Mouse (Mus musculus): ENCODE results near the gene Tada2a. TPM values are rescaled to one million over a fixed set of nuclear protein-coding genes. Genes with fewer than 3 reads are reported as not detected.

The Tada2a gene
- polyA plus RNA-seq, 1 experiment from 2014 or later, result 32.7 TPM

DNA sequence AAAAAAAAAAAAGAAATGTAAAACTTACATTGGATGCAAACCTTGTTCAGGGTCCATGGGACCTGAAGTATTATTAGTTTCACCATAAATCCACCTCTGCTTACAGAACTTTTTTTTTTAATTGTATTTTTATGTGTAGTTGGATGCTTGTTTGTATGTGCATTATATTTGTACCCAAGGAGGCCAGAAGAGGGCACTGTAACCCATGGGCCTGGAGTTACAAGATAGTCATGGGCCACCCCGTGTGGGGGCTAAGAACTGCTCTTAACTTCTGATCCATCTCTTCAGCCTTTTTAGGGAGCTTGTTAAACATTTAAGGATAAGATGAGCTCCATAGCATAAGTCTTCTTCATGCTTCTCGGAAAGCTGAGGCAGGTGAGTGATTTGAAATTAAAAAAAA, 21.5 kb upstream of the Tada2a start:
- Histone ChIP-seq H3K4me2 (replicated peaks; ENCODE audit: low read depth, low read length) (no peak overlapping the region), H3K27ac (ENCODE audit: low read depth, low read length) (no peak overlapping the region), H3K27me3 (ENCODE audit: control insufficient read depth, insufficient read depth, low read length) (no peaks in the 10 kb centered on the region), H3K9me3 (ENCODE audit: control insufficient read depth, low read length) (no peaks in the 10 kb centered on the region), H3K4me1 (replicated peaks; ENCODE audit: control insufficient read depth, insufficient read depth, low read length) (no peaks in the 10 kb centered on the region), H3K9ac (ENCODE audit: low read depth, low read length) (no peak overlapping the region), H3K36me3 (ENCODE audit: control insufficient read depth, insufficient read depth, low read length) (no peaks in the 10 kb centered on the region), H3K4me3 (ENCODE audit: low read depth, low read length) (no peak overlapping the region)
- DNase-seq (ENCODE audit: low spot score) (peak; percentile 10), ATAC-seq (ENCODE audit: low FRiP score) (no peak)
- 61% methylated on average over 2 of the region's 2 CpGs for WGBS

DNA sequence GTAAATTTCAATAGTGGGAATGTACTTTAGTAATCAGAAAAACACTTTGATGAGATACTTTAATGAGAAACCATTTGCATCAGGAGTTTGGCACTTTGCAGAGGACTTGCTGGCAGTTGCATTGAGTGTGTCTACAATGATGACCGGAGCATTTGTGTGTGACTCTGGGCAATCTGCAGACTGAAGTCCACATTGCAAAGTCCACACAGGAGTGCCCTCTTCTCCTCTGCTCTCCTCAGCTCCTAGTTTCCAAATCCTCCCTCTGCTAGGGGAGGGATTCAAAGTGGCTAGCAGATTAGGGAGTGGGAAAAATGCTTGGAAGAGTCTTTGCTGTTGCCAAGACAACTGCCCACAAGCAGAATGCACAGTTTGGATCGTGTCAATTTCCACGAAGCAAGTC, 16.7 kb upstream of the Tada2a start:
- H3K9ac ChIP-seq (ENCODE audit: low read depth, low read length), result no peak overlapping the region
- no peaks in the 10 kb centered on the region for H3K9me3 ChIP-seq (ENCODE audit: control insufficient read depth, low read length)
- H3K36me3 ChIP-seq (ENCODE audit: control insufficient read depth, insufficient read depth, low read length), result no peaks in the 10 kb centered on the region
- H3K27ac ChIP-seq (ENCODE audit: low read depth, low read length), result no peak overlapping the region
- DNase-seq (ENCODE audit: low spot score) (no peak), ATAC-seq (ENCODE audit: low FRiP score) (no peak)
- H3K27me3 ChIP-seq (ENCODE audit: control insufficient read depth, insufficient read depth, low read length), result no peaks in the 10 kb centered on the region
- WGBS, result 61% methylated on average over 3 of the region's 3 CpGs
- no peak overlapping the region for H3K4me3 ChIP-seq (ENCODE audit: low read depth, low read length)
- H3K4me1 ChIP-seq (replicated peaks; ENCODE audit: control insufficient read depth, insufficient read depth, low read length), result no peaks in the 10 kb centered on the region
- H3K4me2 ChIP-seq (replicated peaks; ENCODE audit: low read depth, low read length), result no peak overlapping the region

DNA sequence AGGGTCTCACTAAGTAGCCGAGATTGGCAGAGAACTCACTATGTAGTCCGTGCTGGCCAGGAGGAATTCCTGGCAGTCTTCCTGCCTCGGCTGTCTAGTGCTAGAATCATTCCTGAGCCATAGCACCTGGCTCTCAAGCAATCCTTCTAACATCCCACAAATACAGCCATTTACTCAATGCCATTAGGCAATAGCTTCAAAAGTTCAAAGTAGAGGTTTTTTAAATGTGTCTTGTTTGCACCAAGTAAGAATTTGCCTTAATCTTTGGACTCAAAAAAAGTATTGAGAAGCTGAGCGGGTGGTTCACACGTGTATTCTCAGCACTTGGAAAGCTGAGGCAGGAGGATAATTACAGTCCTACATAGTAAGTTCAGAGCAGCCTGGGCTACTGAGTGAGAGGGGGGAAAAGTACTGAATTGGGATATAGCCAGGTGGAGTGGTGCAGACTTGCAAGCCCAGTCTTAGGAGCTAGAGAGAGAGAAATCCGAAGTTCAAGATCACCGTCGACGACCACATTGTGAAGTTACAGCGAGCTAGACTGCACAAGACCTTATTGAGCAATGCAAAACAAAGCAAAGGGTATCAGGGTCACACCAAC, 15.9 kb upstream of the Tada2a start:
- H3K9ac ChIP-seq (ENCODE audit: low read depth, low read length), result no peak overlapping the region
- H3K36me3 ChIP-seq (ENCODE audit: control insufficient read depth, insufficient read depth, low read length), result no peaks in the 10 kb centered on the region
- ATAC-seq (ENCODE audit: low FRiP score), result no peak
- no peaks in the 10 kb centered on the region for H3K27me3 ChIP-seq (ENCODE audit: control insufficient read depth, insufficient read depth, low read length)
- H3K9me3 ChIP-seq (ENCODE audit: control insufficient read depth, low read length), result no peaks in the 10 kb centered on the region
- H3K27ac ChIP-seq (ENCODE audit: low read depth, low read length), result no peak overlapping the region
- no peak overlapping the region for H3K4me2 ChIP-seq (replicated peaks; ENCODE audit: low read depth, low read length)
- H3K4me3 ChIP-seq (ENCODE audit: low read depth, low read length), result no peak overlapping the region
- H3K4me1 ChIP-seq (replicated peaks; ENCODE audit: control insufficient read depth, insufficient read depth, low read length), result no peaks in the 10 kb centered on the region
- no peak for DNase-seq (ENCODE audit: low spot score)
- WGBS, result 81% methylated on average over 10 of the region's 10 CpGs

DNA sequence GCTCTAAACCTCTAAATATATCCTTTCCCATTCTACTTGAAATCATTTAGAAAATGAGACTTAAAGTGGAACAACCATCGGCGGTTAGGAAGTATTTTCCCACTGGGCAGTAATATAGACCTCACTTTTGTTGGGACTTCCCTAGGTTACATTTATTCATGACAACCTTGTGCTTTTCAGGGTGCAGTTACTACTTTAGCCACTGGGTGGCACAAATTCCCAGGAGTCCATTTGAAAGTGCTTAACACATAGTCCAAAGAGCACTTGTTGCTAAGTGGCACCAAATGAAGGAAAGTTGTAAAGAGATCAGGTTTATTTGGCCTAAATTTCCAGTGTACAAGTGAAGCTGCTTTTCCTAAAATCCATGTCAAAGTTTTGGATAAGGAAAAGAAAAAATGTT, 12.4 kb upstream of the Tada2a start:
- 60% methylated on average over 2 of the region's 2 CpGs for WGBS
- Histone ChIP-seq H3K36me3 (ENCODE audit: control insufficient read depth, insufficient read depth, low read length) (no peaks in the 10 kb centered on the region), H3K4me1 (replicated peaks; ENCODE audit: control insufficient read depth, insufficient read depth, low read length) (no peaks in the 10 kb centered on the region), H3K9ac (ENCODE audit: low read depth, low read length) (no peak overlapping the region), H3K27me3 (ENCODE audit: control insufficient read depth, insufficient read depth, low read length) (no peaks in the 10 kb centered on the region), H3K9me3 (ENCODE audit: control insufficient read depth, low read length) (no peaks in the 10 kb centered on the region), H3K27ac (ENCODE audit: low read depth, low read length) (no peak overlapping the region), H3K4me3 (ENCODE audit: low read depth, low read length) (no peak overlapping the region), H3K4me2 (replicated peaks; ENCODE audit: low read depth, low read length) (no peak overlapping the region)
- ATAC-seq (ENCODE audit: low FRiP score), result no peak
- DNase-seq (ENCODE audit: low spot score), result peak; percentile 67

DNA sequence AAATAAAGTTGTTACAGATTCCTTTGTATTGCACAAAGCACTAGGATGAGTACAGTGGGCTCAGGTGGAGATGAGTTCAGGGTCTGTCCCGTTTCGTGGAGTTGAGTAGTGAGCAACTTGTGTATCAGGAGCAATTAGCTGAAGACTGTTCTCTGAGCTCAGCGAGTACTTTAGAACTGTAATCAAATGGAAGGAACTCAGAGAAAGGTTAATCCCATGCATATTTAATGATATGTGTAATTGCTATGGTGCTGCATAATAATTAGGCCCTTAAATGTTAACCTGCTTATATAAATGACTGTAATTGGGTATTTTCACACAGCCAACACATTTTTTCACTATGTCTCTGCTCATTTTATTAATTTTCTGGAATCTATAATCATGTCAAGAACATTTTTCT, 7.1 kb upstream of the Tada2a start:
- no peak overlapping the region for H3K4me3 ChIP-seq (ENCODE audit: low read depth, low read length)
- H3K4me2 ChIP-seq (replicated peaks; ENCODE audit: low read depth, low read length), result no peak overlapping the region
- no peak overlapping the region for H3K27ac ChIP-seq (ENCODE audit: low read depth, low read length)
- H3K9me3 ChIP-seq (ENCODE audit: control insufficient read depth, low read length), result no peaks in the 10 kb centered on the region
- H3K27me3 ChIP-seq (ENCODE audit: control insufficient read depth, insufficient read depth, low read length), result no peaks in the 10 kb centered on the region
- no peak for DNase-seq (ENCODE audit: low spot score)
- no peaks in the 10 kb centered on the region for H3K4me1 ChIP-seq (replicated peaks; ENCODE audit: control insufficient read depth, insufficient read depth, low read length)
- no peak for ATAC-seq (ENCODE audit: low FRiP score)
- H3K9ac ChIP-seq (ENCODE audit: low read depth, low read length), result no peak overlapping the region
- 92% methylated on average over 3 of the region's 3 CpGs for WGBS
- H3K36me3 ChIP-seq (ENCODE audit: control insufficient read depth, insufficient read depth, low read length), result no peaks in the 10 kb centered on the region

DNA sequence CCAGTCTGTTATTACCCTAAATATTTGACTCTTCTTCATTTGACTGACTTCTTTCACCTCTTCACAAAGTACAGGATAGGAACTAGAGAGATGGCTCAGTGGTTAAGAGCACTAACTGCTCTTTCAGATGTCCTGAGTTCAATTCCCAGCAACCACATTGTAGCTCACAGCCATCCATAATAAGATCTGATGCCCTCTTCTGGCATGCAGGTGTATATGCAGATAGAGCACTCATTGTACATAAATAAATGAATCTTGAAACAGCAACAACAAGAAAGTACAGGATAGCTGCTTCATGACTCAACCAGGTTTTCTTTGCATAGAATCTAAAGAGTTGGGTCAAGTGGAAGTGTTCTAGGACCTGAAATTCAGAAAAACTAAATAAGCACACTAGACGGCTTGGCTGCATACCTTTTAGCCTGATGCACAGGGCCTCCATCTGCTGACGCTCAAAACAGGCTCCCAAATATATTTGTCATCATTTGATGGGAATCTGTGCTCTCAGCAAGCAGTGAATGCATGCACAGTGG, 5.0 kb upstream of the Tada2a start:
- 95% methylated on average over 2 of the region's 2 CpGs for WGBS
- H3K4me3 ChIP-seq (ENCODE audit: low read depth, low read length), result no peak overlapping the region
- ATAC-seq (ENCODE audit: low FRiP score), result no peak

DNA sequence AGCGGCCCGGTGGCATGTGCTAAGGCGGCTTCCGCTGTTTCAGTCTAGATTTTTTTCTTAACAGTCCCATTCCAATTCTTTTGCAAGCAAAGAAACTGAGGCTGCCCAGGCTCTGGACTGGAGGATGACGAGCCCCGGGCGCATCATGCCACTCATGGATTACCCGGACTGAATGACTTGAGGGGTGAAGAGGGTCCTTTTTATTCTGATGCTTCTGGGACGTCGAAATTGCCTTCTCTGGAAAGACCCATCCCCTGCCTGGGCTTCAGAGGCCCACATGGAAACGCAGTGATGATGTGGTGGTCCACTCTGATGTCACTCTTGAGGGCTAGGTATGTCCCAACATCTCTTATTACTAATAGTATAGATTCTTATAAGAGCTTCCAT, 392 bp upstream of the Tada2a start:
- Histone ChIP-seq H3K4me1 (replicated peaks; ENCODE audit: control insufficient read depth, insufficient read depth, low read length) (no peaks in the 10 kb centered on the region; the same call in 1 of the 2 replicates), H3K4me3 (ENCODE audit: low read depth, low read length) (peak overlapping the region; percentile 62), H3K4me2 (replicated peaks; ENCODE audit: low read depth, low read length) (peak overlapping the region; percentile 50), H3K27me3 (ENCODE audit: control insufficient read depth, insufficient read depth, low read length) (no peaks in the 10 kb centered on the region), H3K36me3 (ENCODE audit: control insufficient read depth, insufficient read depth, low read length) (no peaks in the 10 kb centered on the region), H3K9ac (ENCODE audit: low read depth, low read length) (peak overlapping the region; percentile 81), H3K9me3 (ENCODE audit: control insufficient read depth, low read length) (no peaks in the 10 kb centered on the region), H3K27ac (ENCODE audit: low read depth, low read length) (no peak overlapping the region)
- 6% methylated on average over 11 of the region's 11 CpGs for WGBS
- DNase-seq (ENCODE audit: low spot score) (no peak), ATAC-seq (ENCODE audit: low FRiP score) (peak; percentile 69)

More for the DNA sequence above, 5.0 kb upstream of the Tada2a start:
- no peaks in the 10 kb centered on the region for H3K36me3 ChIP-seq (ENCODE audit: control insufficient read depth, insufficient read depth, low read length)
- no peak overlapping the region for H3K27ac ChIP-seq (ENCODE audit: low read depth, low read length)
- H3K4me1 ChIP-seq (replicated peaks; ENCODE audit: control insufficient read depth, insufficient read depth, low read length), result no peaks in the 10 kb centered on the region
- H3K9ac ChIP-seq (ENCODE audit: low read depth, low read length), result no peak overlapping the region
- DNase-seq (ENCODE audit: low spot score), result no peak
- no peak overlapping the region for H3K4me2 ChIP-seq (replicated peaks; ENCODE audit: low read depth, low read length)
- no peaks in the 10 kb centered on the region for H3K9me3 ChIP-seq (ENCODE audit: control insufficient read depth, low read length)
- H3K27me3 ChIP-seq (ENCODE audit: control insufficient read depth, insufficient read depth, low read length), result no peaks in the 10 kb centered on the region

DNA sequence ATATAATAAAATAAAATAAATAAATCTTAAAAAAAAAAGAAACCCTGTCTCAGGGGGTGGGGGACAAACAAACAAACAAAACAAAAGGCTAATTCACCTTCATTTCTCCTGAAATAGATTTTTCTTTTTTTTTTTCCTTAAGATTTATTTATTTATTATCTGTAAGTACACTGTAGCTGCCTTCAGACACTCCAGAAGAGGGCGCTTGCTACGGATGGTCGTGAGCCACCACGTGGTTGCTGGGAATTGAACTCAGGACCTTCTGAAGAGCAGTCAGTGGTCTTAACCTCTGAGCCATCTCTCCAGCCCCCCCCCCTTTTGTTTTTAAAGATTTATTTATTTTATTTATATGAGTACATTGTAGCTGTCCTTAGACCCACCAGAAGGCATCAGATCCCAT, 1.4 kb downstream of the Tada2a start:
- no peak overlapping the region for H3K4me3 ChIP-seq (ENCODE audit: low read depth, low read length)
- no peaks in the 10 kb centered on the region for H3K27me3 ChIP-seq (ENCODE audit: control insufficient read depth, insufficient read depth, low read length)
- DNase-seq (ENCODE audit: low spot score), result no peak
- ATAC-seq (ENCODE audit: low FRiP score), result no peak
- H3K27ac ChIP-seq (ENCODE audit: low read depth, low read length), result no peak overlapping the region
- H3K9ac ChIP-seq (ENCODE audit: low read depth, low read length), result no peak overlapping the region
- no peaks in the 10 kb centered on the region for H3K9me3 ChIP-seq (ENCODE audit: control insufficient read depth, low read length)
- no peaks in the 10 kb centered on the region; the same call in 1 of the 2 replicates for H3K4me1 ChIP-seq (replicated peaks; ENCODE audit: control insufficient read depth, insufficient read depth, low read length)
- H3K4me2 ChIP-seq (replicated peaks; ENCODE audit: low read depth, low read length), result no peak overlapping the region
- WGBS, result 88% methylated on average over 4 of the region's 4 CpGs
- H3K36me3 ChIP-seq (ENCODE audit: control insufficient read depth, insufficient read depth, low read length), result no peaks in the 10 kb centered on the region
